Mouse (Mus musculus) heart, adult 8-10 months (tissue): ENCODE measurements around the gene Zfand3. TPM values are rescaled to one million over a fixed set of nuclear protein-coding genes. Genes with fewer than 3 reads are reported as not detected.

Source experiments
- DNase-seq: peaks from one replicate; pipeline ENCODE4 v3.0.0; 2022; ENCODE audit warnings: low spot score
- total RNA-seq, 4 experiments: library from RNA; stranded (reverse); gene quantifications; 2 replicates each; pipeline ENCODE4 v1.2.4; 2022

The Zfand3 gene
- 100 to 1,000 TPM; 132 to 150 (median 148) TPM for total RNA-seq

GRCm38 (mm10) chr17:30004203-30005102 is at the start of gene Zfand3:
Gene Zfand3, plus strand, starts transcription at chr17:30004733.
- DNase-seq: peak; percentile 95

DNA sequence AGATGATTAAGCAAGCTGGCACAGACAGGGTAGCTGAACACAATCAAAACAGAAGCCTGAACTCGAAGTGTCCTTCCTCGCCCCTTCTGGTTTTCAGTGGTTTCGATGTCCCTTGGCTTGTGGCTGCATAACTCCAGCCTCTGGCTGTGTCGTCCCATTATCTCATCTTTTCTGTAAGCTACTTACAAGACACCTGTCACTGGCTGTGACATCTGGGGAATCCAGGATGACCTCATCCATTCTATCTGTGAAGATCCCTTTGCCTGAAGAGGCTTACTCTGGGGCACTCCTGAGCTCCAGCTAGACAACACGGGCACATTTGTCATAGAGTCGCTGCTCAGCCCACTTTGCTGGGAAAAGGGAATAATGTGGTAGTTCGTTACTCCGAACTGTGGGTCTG is 48.7 kb upstream of the Zfand3 start:
- DNase-seq: no peak

DNA sequence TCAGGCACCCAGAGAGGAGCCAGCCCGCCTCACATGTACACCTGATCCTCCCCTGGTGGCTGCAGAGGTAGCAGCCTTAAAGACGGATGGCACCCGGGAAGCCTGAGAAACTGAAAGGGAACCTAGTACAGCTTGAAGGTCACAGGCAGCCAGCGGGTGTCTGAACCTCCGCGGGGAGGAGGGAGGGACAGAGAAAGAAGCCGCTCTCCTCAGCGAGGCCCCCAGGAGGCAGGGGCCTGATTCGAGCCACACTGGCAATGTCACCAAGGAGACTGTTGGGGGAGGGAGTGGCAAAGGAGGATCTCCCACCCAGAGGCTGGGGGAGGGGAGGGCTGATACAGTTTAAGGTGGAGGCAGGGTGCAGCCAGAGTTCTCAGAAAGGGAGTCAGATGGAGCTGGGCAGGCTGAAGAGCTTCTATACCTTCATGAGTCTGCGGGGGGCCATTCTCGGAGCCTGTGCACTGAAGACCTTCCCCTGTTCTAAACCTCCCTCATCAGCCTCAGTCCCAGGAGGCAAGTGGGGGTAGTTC is 40.7 kb upstream of the Zfand3 start:
- DNase-seq: no peak

DNA sequence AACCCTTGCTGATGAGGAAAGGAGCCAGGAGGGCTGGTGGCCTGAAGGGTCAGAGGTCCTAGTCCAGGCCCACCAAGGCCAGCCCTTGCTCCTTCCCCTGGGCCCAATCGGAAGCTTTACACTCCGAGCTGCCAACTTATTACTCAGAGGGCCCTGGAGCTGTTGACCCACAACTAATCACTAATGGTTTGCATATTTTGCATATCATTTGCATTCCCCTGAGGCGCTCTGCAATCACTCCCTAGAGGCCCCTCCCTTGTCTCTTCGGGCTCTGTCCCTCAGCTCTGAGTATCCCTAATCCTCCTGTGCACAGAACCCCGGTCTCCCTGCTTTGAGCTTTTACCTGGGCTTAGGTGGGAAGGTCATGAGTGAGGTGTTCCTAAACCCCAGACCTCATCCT is 39.0 kb upstream of the Zfand3 start:
- DNase-seq: no peak

GRCm38 (mm10) chr17:29970037-29970555 is 34.4 kb upstream of the Zfand3 start, which contains the start of gene Mdga1:
Gene Mdga1, minus strand, starts transcription at chr17:29970087.
- DNase-seq: no peak

GRCm38 (mm10) chr17:29971761-29972432 is 32.6 kb upstream of the Zfand3 start:
- DNase-seq: no peak

DNA sequence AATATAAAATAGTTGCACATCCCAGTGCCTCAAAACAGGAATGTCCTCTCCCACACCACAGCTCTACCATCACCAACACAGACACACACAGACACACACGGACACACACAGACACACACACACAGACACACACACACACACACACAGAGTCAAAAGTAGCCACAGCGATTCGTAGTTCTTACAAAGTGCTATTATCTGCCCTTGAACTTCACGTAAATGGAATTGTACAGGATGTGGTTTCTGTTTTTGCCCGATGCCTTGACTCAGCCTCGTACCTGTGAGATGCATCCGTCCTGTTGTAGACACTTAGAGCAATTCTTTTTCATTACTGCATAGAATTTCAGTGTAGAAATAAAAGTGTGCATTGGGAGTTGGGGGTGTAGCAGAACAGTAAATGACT is 31.3 kb upstream of the Zfand3 start:
- no peak for DNase-seq

DNA sequence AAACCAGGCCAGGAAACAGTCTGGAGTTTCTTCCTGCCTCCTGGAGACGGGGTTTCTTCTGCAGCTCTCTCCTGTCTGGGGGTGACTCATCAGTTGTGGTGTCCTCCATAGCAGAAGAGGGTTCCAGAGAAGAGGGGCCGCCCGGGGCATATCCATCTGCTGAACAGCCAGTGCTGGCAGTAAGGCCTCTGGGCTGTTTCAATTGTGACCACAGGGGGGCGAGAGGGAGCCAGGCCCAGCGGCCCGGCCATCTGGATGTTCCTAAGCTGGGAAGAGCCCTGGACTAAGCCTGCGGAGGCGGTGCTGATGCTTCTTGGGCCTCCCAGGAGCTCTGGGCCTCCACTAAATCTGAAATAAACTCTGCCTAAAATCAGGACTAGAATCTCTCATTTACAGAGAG is 28.8 kb upstream of the Zfand3 start:
- DNase-seq: peak; percentile 79

GRCm38 (mm10) chr17:29979020-29979419 is 25.5 kb upstream of the Zfand3 start:
- DNase-seq: no peak

- DNase-seq: no peak
Measured at GRCm38 (mm10) chr17:29979841-29980240, 24.7 kb upstream of the Zfand3 start.

DNA sequence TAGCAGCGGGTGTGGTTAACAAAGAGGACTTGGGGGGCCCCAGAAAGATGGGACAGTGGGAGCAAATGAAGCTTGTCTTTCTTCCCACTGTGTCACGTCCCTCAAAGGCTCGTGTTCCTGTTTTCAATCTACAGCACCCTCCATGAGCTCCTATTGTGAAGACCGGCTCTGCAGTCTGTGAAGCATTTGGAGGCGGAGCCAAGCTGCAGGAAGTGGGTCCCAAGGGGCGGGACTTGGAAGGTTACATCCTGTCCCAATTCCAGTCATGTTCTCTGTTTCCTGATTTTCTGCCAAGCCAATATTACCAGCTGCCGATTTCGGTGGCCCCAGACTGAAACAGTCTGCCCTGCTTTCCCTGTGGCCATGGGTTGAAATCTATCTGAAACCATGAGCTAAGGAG is 23.0 kb upstream of the Zfand3 start:
- DNase-seq: no peak

DNA sequence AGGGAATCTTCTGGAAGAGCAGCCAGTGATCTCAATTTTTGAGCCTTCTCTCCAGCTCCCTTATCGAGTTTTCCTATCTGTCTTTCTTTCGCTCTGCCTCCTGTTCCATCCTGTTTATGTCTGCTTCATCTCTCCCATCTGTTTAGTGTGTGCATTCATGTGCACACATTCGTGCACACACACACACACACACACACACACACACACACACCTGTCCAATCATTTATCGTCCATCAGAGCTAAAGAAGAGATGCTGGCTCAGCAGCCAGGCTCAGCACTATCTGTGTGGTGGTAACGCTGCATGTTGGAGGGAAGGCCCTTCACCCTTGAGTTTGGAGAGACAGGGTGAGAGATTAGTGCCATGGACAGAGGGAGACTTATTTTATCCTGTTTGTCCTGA is 21.3 kb upstream of the Zfand3 start:
- no peak for DNase-seq

DNA sequence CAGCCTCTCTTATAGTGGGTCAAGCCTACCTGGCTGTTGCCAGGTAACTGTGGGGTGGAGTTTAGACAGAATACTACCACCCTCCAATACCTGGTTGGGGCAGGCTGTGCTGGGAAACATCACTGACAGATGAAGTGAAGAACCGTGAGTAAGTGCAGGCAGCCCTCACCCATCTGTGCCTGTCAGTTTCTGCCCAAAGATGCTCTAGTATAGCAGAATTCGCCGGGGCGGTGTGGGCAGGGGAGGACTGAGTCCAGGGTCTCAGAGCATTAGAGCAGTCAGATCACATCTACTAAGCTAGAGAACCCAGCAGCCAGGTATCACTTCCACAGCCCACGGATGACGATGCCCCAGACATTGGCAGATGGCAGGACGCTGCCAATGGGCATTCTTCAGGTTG is 19.6 kb upstream of the Zfand3 start:
- no peak for DNase-seq

GRCm38 (mm10) chr17:29985534-29985933 is 19.0 kb upstream of the Zfand3 start:
- peak; percentile 28 for DNase-seq

GRCm38 (mm10) chr17:29988141-29988540 is 16.4 kb upstream of the Zfand3 start:
- no peak for DNase-seq

DNA sequence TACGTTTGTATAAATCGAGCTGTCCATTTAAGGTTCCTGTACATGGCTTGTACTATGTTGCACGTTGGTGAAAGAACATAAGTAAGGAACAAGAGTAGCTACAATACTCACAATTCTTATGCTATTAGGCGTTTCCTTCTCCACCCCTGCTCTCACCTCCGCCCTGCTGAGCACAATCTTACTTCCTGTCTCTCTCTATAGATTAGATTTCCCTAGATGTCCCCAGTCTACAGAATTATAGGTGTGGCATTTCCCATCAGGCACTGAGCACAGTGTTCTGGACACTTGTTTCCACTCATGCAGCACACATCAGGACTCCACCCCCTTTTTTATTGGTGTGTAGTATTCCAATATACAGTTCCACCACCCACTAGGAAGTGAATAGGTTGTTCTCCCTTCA is 14.9 kb upstream of the Zfand3 start:
- DNase-seq: no peak

GRCm38 (mm10) chr17:29990136-29990535 is 14.4 kb upstream of the Zfand3 start:
- no peak for DNase-seq

DNA sequence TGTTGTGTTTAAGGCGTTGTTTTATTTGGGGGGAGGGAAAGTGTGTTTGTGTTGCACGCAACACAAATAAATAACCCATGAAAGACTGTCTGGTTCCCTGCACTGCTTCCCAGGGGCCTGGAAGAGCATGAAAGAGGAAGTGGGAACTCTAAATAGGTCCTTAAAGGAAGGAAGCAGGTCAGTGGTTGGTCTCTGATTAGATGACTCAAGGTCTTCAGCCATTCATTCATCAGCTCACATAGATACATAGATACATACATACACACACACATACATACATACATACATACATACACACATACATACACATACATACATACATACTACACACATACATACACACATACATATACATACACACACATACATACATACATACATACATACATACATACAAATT is 13.7 kb upstream of the Zfand3 start:
- no peak for DNase-seq

GRCm38 (mm10) chr17:29993488-29993887 is 11.0 kb upstream of the Zfand3 start:
- DNase-seq: no peak

- DNase-seq: no peak
Measured at GRCm38 (mm10) chr17:29994011-29994410, 10.5 kb upstream of the Zfand3 start.

- no peak for DNase-seq
Measured at GRCm38 (mm10) chr17:29994459-29994858, 10.1 kb upstream of the Zfand3 start.

- DNase-seq: no peak
Measured at GRCm38 (mm10) chr17:29995986-29996385, 8.5 kb upstream of the Zfand3 start.
